Mouse (Mus musculus) kidney, postnatal 0 days (tissue): ENCODE results near the gene Mrps23. TPM values are rescaled to one million over a fixed set of nuclear protein-coding genes. Genes with fewer than 3 reads are reported as not detected.

Experiments used
- ATAC-seq: fragments of 200-750 bp; cut with Nextera tagmentation; replicated peaks from 2 replicates; pipeline ENCODE4 v1.8.0; 2017; ENCODE audit warnings: low read depth, moderate number of reproducible peaks, moderate TSS enrichment, moderate library complexity; ENCODE audit not compliant: low FRiP score
- DNase-seq: peaks from one replicate; pipeline ENCODE4 v3.0.0-alpha.2; 2016; ENCODE audit warnings: low spot score
- H3K27ac ChIP-seq: fragments of 300-500 bp; sonication (generic); 2 replicates; pipeline ENCODE4 v1.5.1; 2014; ENCODE audit warnings: mild to moderate bottlenecking
- H3K27me3 ChIP-seq: fragments of 300-500 bp; sonication (generic); 2 replicates; pipeline ENCODE4 v1.6.1; 2014; ENCODE audit warnings: low read length, mixed read lengths; ENCODE audit not compliant: insufficient read depth
- H3K36me3 ChIP-seq: fragments of 300-500 bp; sonication (generic); 2 replicates; pipeline ENCODE4 v1.6.1; 2014; ENCODE audit warnings: low read length, mixed read lengths; ENCODE audit not compliant: insufficient read depth
- H3K4me1 ChIP-seq: fragments of 300-500 bp; sonication (generic); replicated peaks from 2 replicates; pipeline ENCODE4 v1.6.1; 2014; ENCODE audit warnings: antibody characterized with exemption, low read length, mixed read lengths; ENCODE audit not compliant: insufficient read depth
- H3K4me2 ChIP-seq: fragments of 300-500 bp; sonication (generic); 2 replicates; pipeline ENCODE4 v1.6.1; 2014; ENCODE audit warnings: mild to moderate bottlenecking, low read length, moderate library complexity, mixed read lengths
- H3K4me3 ChIP-seq: fragments of 300-500 bp; sonication (generic); replicated peaks from 2 replicates; pipeline ENCODE4 v1.5.1; 2014; ENCODE audit warnings: low read depth, low read length
- H3K9ac ChIP-seq: fragments of 300-500 bp; sonication (generic); 2 replicates; pipeline ENCODE4 v1.6.1; 2014; ENCODE audit warnings: low read depth, low read length
- H3K9me3 ChIP-seq: fragments of 300-500 bp; sonication (generic); replicated peaks from 2 replicates; pipeline ENCODE4 v1.6.1; 2016; ENCODE audit warnings: low read length, inconsistent platforms, mixed read lengths
- CTCF ChIP-seq: IDR thresholded peaks from 2 replicates; pipeline ENCODE4 v1.5.1; 2016; ENCODE audit warnings: antibody characterized with exemption, low read depth, mild to moderate bottlenecking, moderate library complexity
- WGBS: fragments of 180-500 bp; shearing (Covaris S2); extraction: QIAGEN DNeasy Blood & Tissue Kit; methylation state at CpG from one replicate; pipeline ENCODE4 v1.1.7; 2014; 5-methylcytosine and 5-hydroxymethylcytosine counted together
- polyA plus RNA-seq: library from polyadenylated mRNA; unstranded; fragments of >200 nt; fragmentation: Nextera tagmentation; extraction: Ambion mirVana; gene quantifications from 2 replicates; pipeline ENCODE4 v1.2.1, GENCODE M21; 2015

Mrps23 gene
- polyA plus RNA-seq, 1 experiment from 2014 or later = 76.3 TPM

- WGBS = 37% methylated on average over 7 of the region's 7 CpGs
- DNase-seq (no peak), ATAC-seq (no peak)
- TF ChIP-seq CTCF = no peak
- Histone ChIP-seq H3K27me3 (no peaks in the 10 kb centered on the region), H3K4me1 (no peaks in the 10 kb centered on the region), H3K36me3 (no peaks in the 10 kb centered on the region), H3K4me3 (no peak overlapping the region), H3K4me2 (no peak overlapping the region), H3K9ac (no peak overlapping the region), H3K9me3 (no peaks in the 10 kb centered on the region), H3K27ac (no peak overlapping the region)
Measured at GRCm38 (mm10) chr11:88260463-88260862, 56.3 kb downstream of the Mrps23 start.

Other genes with a start within 250 kb of the Mrps23 start
- gene Dynll2, start 216.9 kb upstream of the Mrps23 start, polyA plus RNA-seq = 24.0 and 24.7 TPM in 2 replicates
- gene Srsf1, start 157.0 kb upstream of the Mrps23 start, polyA plus RNA-seq = 187 and 206 TPM in 2 replicates
- gene Vezf1, start 136.1 kb upstream of the Mrps23 start, polyA plus RNA-seq = 38.8 and 39.8 TPM in 2 replicates
- gene Cuedc1, start 106.3 kb upstream of the Mrps23 start, polyA plus RNA-seq = 16.4 and 19.4 TPM in 2 replicates
- gene Ccdc182, start 89.7 kb downstream of the Mrps23 start, polyA plus RNA-seq = 4.2 TPM in 2 replicates